ENCODE assay signal across 24 mouse cellular contexts in the genomic region with DNA sequence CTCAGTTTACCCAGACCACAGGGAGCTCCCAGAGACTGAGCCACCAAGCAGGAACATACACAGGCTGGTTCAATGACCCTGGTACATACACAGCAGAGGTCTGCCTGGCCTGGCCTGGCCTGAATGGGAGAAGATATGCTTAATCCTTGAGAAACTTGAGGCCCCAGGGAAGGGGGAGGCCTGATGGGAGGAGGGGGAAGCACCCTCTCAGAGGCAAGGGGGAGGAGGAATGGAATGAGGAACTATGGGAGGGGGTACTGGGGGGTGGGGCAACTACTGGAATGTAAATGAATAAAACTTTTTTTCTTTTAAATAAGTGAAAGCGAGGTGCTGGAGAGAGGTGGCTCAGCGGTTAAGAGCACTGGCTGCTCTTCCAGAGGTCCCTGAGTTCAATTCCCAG. TPM values are rescaled to one million over a fixed set of nuclear protein-coding genes. Genes with fewer than 3 reads are reported as not detected.
DNase-seq lines count a peak whose midpoint lies in the region; ATAC-seq and TF ChIP-seq lines count a peak whose summit lies in the region.
"Had no signal": no experiment of that assay in that cellular context is flagged by ENCODE, and none has a peak within 500 bp of the region (broad histone marks: within the 10 kb centered on the region; RNA-seq: fewer than 3 reads in every experiment).

No protein-coding gene starts in this region.

- H3K9ac ChIP-seq in stomach, embryonic 14.5 days (replicated peaks; ENCODE audit: low read depth, low read length): no peak overlapping the region
- H3K9ac ChIP-seq in stomach, postnatal 0 days (ENCODE audit: low read length): no peak overlapping the region
- peak overlapping the region; percentile 56; the same call in 1 of the 2 replicates for H3K9ac ChIP-seq in ES-Bruce4 (ENCODE audit: low read depth, poor library complexity, severe bottlenecking)
- H3K9ac ChIP-seq: embryonic facial prominence, embryonic 12.5 days; embryonic facial prominence, embryonic 15.5 days; forebrain, postnatal 0 days; hindbrain, embryonic 12.5 days; hindbrain, embryonic 15.5 days had no signal

- 0 out of 2 replicates have a peak, but pooled peaks have one; percentile 18 for ATAC-seq in stomach, embryonic 14.5 days (ENCODE audit: insufficient number of reproducible peaks, insufficient read depth, low FRiP score, low read depth)
- no peak for ATAC-seq in stomach, postnatal 0 days (ENCODE audit: low FRiP score, low TSS enrichment)
- ATAC-seq: forebrain, embryonic 14.5 days; forebrain, postnatal 0 days had no signal

- H3K36me3 ChIP-seq in stomach, embryonic 14.5 days (ENCODE audit: control insufficient read depth, insufficient read depth, low read length): no peaks in the 10 kb centered on the region
- H3K36me3 ChIP-seq in stomach, postnatal 0 days (ENCODE audit: control insufficient read depth, insufficient read depth, low read length): no peaks in the 10 kb centered on the region
- peaks cover 7% of the 10 kb centered on the region; the same call in 1 of the 2 replicates for H3K36me3 ChIP-seq in ES-Bruce4 (ENCODE audit: control insufficient read depth, insufficient read depth, low read length, poor library complexity, severe bottlenecking)
- H3K36me3 ChIP-seq: embryonic facial prominence, embryonic 12.5 days; embryonic facial prominence, embryonic 15.5 days; hindbrain, embryonic 12.5 days; hindbrain, embryonic 15.5 days had no signal

- no peak for DNase-seq in stomach, postnatal 0 days (ENCODE audit: low spot score)
- peak; percentile 95 for DNase-seq in R1 (ENCODE audit: low read depth, low spot score)
- DNase-seq in ovary, postnatal 14 days (ENCODE audit: low spot score): no peak
- DNase-seq in layer of hippocampus, postnatal 25 days (ENCODE audit: extremely low spot score in 1 of 2, low spot score in 1 of 2): no peak
- DNase-seq: adrenal gland, adult 2 months; adrenal gland, postnatal 14 days; B cell, adult 2 months; cerebellum, adult 11 months; cerebellum, adult 2 months; cerebellum, adult 9-11 months; cerebellum, postnatal 25 days; forebrain, postnatal 0 days; gastrocnemius, adult 2 months; gastrocnemius, postnatal 14 days; heart, adult 11 months had no signal

- no peak for TF ChIP-seq POLR2A in ES-Bruce4 (IDR thresholded peaks at IDR 0.05; ENCODE audit: insufficient read depth, low read length)

- no peak overlapping the region for H3K4me2 ChIP-seq in stomach, embryonic 14.5 days (replicated peaks; ENCODE audit: low read depth, low read length)
- H3K4me2 ChIP-seq in stomach, postnatal 0 days (replicated peaks; ENCODE audit: low read depth): no peak overlapping the region
- H3K4me2 ChIP-seq: embryonic facial prominence, embryonic 12.5 days; embryonic facial prominence, embryonic 15.5 days; heart, embryonic 11.5 days; hindbrain, embryonic 12.5 days; hindbrain, embryonic 15.5 days had no signal

- WGBS in stomach, embryonic 14.5 days: 84% methylated on average over 2 of the region's 2 CpGs
- 76% methylated on average over 2 of the region's 2 CpGs for WGBS in stomach, postnatal 0 days

- H3K27ac ChIP-seq in stomach, embryonic 14.5 days (ENCODE audit: low read length): no peak overlapping the region
- H3K27ac ChIP-seq in stomach, postnatal 0 days (replicated peaks): no peak overlapping the region
- peak overlapping the region; percentile 99 for H3K27ac ChIP-seq in ES-Bruce4 (ENCODE audit: insufficient read depth, low read length)
- H3K27ac ChIP-seq: embryonic facial prominence, embryonic 12.5 days; embryonic facial prominence, embryonic 15.5 days; gastrocnemius, adult 2 months; hindbrain, embryonic 12.5 days; hindbrain, embryonic 15.5 days had no signal

- no peak overlapping the region for H3K4me3 ChIP-seq in stomach, embryonic 14.5 days (ENCODE audit: low read depth, low read length)
- no peak overlapping the region for H3K4me3 ChIP-seq in stomach, postnatal 0 days (ENCODE audit: low read depth, low read length)
- H3K4me3 ChIP-seq in ES-Bruce4 (ENCODE audit: low read depth, low read length): no peak overlapping the region
- H3K4me3 ChIP-seq: embryonic facial prominence, embryonic 12.5 days; embryonic facial prominence, embryonic 15.5 days; gastrocnemius, adult 2 months; hindbrain, embryonic 12.5 days; hindbrain, embryonic 15.5 days had no signal

- H3K27me3 ChIP-seq in stomach, embryonic 14.5 days (ENCODE audit: control insufficient read depth, insufficient read depth, low read length): no peaks in the 10 kb centered on the region
- no peaks in the 10 kb centered on the region for H3K27me3 ChIP-seq in stomach, postnatal 0 days (ENCODE audit: control insufficient read depth, insufficient read depth, low read length)
- H3K27me3 ChIP-seq in ES-Bruce4 (ENCODE audit: control insufficient read depth, insufficient read depth, low read length, poor library complexity, severe bottlenecking): no peaks in the 10 kb centered on the region
- H3K27me3 ChIP-seq: CH12.LX; embryonic facial prominence, embryonic 12.5 days; embryonic facial prominence, embryonic 15.5 days; hindbrain, embryonic 12.5 days; hindbrain, embryonic 15.5 days had no signal

- H3K4me1 ChIP-seq in stomach, embryonic 14.5 days (ENCODE audit: control insufficient read depth, insufficient read depth, low read length): no peaks in the 10 kb centered on the region
- no peaks in the 10 kb centered on the region for H3K4me1 ChIP-seq in stomach, postnatal 0 days (replicated peaks; ENCODE audit: control insufficient read depth, insufficient read depth)
- peaks cover 2% of the 10 kb centered on the region for H3K4me1 ChIP-seq in ES-Bruce4 (ENCODE audit: control insufficient read depth, insufficient read depth, low read length)
- H3K4me1 ChIP-seq: embryonic facial prominence, embryonic 12.5 days; embryonic facial prominence, embryonic 15.5 days; hindbrain, embryonic 12.5 days; hindbrain, embryonic 15.5 days had no signal

- TF ChIP-seq CTCF in stomach, postnatal 0 days (IDR thresholded peaks at IDR 0.05; ENCODE audit: low read depth): no peak
- TF ChIP-seq CTCF in ES-Bruce4 (IDR thresholded peaks at IDR 0.05; ENCODE audit: low read depth, low read length): no peak

- TF ChIP-seq EP300 in stomach, postnatal 0 days (optimal IDR thresholded peaks at IDR 0.05): no peak
- TF ChIP-seq EP300 in ES-Bruce4 (IDR thresholded peaks at IDR 0.05; ENCODE audit: insufficient read depth, low read depth, low read length): peak; percentile 74; the same call in 1 of the 2 replicates

- H3K9me3 ChIP-seq in stomach, embryonic 14.5 days (ENCODE audit: control insufficient read depth, low read depth, low read length): no peaks in the 10 kb centered on the region
- H3K9me3 ChIP-seq in stomach, postnatal 0 days (ENCODE audit: control insufficient read depth, low read length): no peaks in the 10 kb centered on the region
- H3K9me3 ChIP-seq in ES-Bruce4 (replicated peaks; ENCODE audit: control insufficient read depth, insufficient read depth, low read length, poor library complexity, severe bottlenecking): peaks cover 40% of the 10 kb centered on the region
- H3K9me3 ChIP-seq: embryonic facial prominence, embryonic 12.5 days; embryonic facial prominence, embryonic 15.5 days; hindbrain, embryonic 12.5 days; hindbrain, embryonic 15.5 days had no signal

RNA-seq across cellular contexts. Expression of a gene that starts 30.2 kb away (rescaled TPM):
- 95.7 and 104 TPM in 2 replicates for polyA plus RNA-seq in stomach, embryonic 14.5 days (2014; fragmentation: Nextera tagmentation; extraction: Ambion mirVana)
- polyA plus RNA-seq in stomach, postnatal 0 days (2015; fragmentation: Nextera tagmentation; extraction: Ambion mirVana): 28.4 and 35.2 TPM in 2 replicates
- polyA plus RNA-seq in ES-Bruce4 (2011; ENCODE audit: insufficient read depth, insufficient read length, low read depth, missing spikeins): 139 and 140 TPM in 2 replicates
- total RNA-seq in layer of hippocampus, postnatal 25 days (2021): 10 to 100 TPM; 37.4 to 43.4 TPM
